Mouse (Mus musculus) heart, embryonic 13.5 days (tissue): ENCODE data around the gene Uhrf1bp1l. TPM values are rescaled to one million over a fixed set of nuclear protein-coding genes. Genes with fewer than 3 reads are reported as not detected.
"Not testable (repeated sequence)": the region's sequence is repeated elsewhere in the genome, so short reads cannot be mapped to it uniquely, and the experiment has no call there.

Experiments
- ATAC-seq: fragments of 200-750 bp; cut with Nextera tagmentation; 2 replicates; pipeline ENCODE4 v1.8.0; 2017; ENCODE audit warnings: moderate TSS enrichment; ENCODE audit not compliant: insufficient number of reproducible peaks, low FRiP score, low TSS enrichment; ENCODE audit errors: extremely low read depth
- H3K27ac ChIP-seq: fragments of 300-500 bp; sonication (generic); replicated peaks from 2 replicates; pipeline ENCODE4 v1.5.1; 2015; ENCODE audit warnings: moderate library complexity, mild to moderate bottlenecking, inconsistent platforms
- H3K27me3 ChIP-seq: fragments of 300-500 bp; sonication (generic); replicated peaks from 2 replicates; pipeline ENCODE4 v1.6.1; 2015; ENCODE audit warnings: mild to moderate bottlenecking, inconsistent platforms
- H3K36me3 ChIP-seq: fragments of 300-500 bp; sonication (generic); 2 replicates; pipeline ENCODE4 v1.6.1; 2015; ENCODE audit warnings: mild to moderate bottlenecking, inconsistent platforms
- H3K4me1 ChIP-seq: fragments of 300-500 bp; sonication (generic); 2 replicates; pipeline ENCODE4 v1.6.1; 2015; ENCODE audit warnings: inconsistent platforms
- H3K4me2 ChIP-seq: fragments of 300-500 bp; sonication (generic); 2 replicates; pipeline ENCODE4 v1.6.1; 2015; ENCODE audit warnings: inconsistent platforms, mild to moderate bottlenecking, moderate library complexity
- H3K4me3 ChIP-seq: fragments of 300-500 bp; sonication (generic); 2 replicates; pipeline ENCODE4 v1.5.1; 2015; ENCODE audit warnings: moderate library complexity, mild to moderate bottlenecking, inconsistent platforms
- H3K9ac ChIP-seq: fragments of 300-500 bp; sonication (generic); 2 replicates; pipeline ENCODE4 v1.6.1; 2015; ENCODE audit warnings: inconsistent platforms, mild to moderate bottlenecking, moderate library complexity
- H3K9me3 ChIP-seq: fragments of 300-500 bp; sonication (generic); 2 replicates; pipeline ENCODE4 v1.6.1; 2016; ENCODE audit warnings: inconsistent platforms
- WGBS: fragments of 180-500 bp; shearing (Covaris S2); methylation state at CpG from one replicate; pipeline ENCODE4 v1.1.7; 2015; ENCODE audit warnings: mixed read lengths; 5-methylcytosine and 5-hydroxymethylcytosine counted together
- polyA plus RNA-seq: library from polyadenylated mRNA; unstranded; fragments of >200 nt; fragmentation: Nextera tagmentation; extraction: Ambion mirVana; gene quantifications from 2 replicates; pipeline ENCODE4 v1.2.1, GENCODE M21; 2015

Uhrf1bp1l gene
- polyA plus RNA-seq: 14.2 and 17.0 TPM in 2 replicates

DNA sequence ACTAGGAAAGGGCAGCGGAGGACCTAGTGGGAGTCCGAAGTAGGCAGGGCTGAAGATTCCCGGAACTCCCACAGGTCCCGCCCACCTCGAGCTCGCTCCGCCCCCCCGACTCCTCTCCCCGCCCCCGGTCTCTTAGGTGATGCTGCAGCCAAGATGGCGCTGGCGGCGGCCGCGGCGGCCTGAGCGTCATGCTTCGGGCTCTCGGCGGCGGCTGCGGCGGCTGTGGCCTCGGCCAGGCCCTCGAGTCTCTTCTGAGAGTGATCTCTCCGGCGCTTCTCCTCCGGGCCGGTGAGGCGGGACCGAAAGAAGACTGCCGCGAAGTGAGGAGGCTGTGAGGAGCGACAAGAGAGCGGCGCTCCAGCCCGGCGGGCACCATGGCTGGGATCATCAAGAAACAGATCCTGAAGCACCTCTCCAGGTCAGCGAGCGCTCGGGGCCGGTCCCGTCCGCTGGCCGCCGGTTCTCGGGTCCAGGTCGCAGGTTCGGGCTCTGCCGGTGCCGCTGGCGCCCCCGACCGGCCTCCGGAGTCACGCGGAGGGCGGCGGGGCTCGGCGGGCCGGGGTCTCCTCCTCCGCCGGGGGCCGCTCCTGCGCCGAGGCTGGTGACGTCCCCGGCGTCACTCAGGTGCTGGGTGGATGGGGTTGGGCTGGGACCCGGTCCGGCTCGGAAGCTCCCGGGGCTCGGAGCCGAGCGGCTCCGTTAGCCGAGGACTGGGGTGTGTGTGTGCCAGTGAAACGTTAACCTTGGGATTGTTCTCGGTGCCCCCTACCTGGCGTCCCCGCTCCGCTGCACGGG, at the start of gene Uhrf1bp1l:
TSS of gene Uhrf1bp1l (plus strand) at position 121 of the 795 bp plus-strand sequence.
- WGBS: under 1% methylated on average over 69 of the region's 85 CpGs
- Histone ChIP-seq H3K4me1 (peaks cover 23% of the 10 kb centered on the region), H3K4me3 (peak within 1 kb of the TSS; percentile 73), H3K27ac (peak within 1 kb of the TSS; percentile 95), H3K9ac (peak within 1 kb of the TSS; percentile 92), H3K4me2 (peak within 1 kb of the TSS; percentile 74), H3K27me3 (no peaks in the 10 kb centered on the region), H3K36me3 (no peaks in the 10 kb centered on the region), H3K9me3 (no peaks in the 10 kb centered on the region)
- ATAC-seq: peak; percentile 88

DNA sequence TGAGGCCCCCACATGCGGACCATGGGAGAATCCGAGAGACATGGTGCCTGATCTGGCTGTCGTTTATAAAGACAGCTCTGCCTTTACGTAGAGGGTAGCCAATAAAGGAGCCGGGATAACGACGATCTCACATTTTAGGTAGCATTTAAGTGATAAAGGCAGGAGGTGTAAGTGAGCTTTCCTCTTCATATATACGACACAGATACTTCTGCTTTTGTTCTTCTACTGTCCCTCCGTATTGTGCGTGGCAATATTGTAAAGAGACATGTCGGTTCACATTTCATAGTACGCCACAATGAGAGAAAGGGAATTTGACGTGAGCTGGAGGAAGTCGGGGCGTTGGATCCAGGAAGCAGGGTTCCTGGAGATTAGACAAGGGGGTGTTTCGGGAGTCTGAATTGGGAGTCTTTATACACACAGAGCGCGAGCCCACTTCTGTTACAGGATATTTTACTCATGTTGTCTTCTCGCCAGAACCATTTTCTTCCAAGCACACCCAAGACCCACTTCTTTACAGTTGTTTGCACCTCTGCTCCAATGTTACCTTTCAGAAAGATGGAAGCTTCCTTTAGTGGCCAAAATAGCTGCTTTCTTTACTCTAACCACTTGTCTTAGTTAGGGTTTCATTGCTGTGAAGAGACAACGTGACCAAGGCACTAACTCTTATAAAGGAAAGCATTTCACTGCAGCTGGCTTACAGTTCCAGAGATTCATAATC, 49.4 kb upstream of the Uhrf1bp1l start:
- 63% methylated on average over 20 of the region's 20 CpGs for WGBS
- peak overlapping the region; percentile 41 for H3K4me2 ChIP-seq
- no peak overlapping the region for H3K9ac ChIP-seq

DNA sequence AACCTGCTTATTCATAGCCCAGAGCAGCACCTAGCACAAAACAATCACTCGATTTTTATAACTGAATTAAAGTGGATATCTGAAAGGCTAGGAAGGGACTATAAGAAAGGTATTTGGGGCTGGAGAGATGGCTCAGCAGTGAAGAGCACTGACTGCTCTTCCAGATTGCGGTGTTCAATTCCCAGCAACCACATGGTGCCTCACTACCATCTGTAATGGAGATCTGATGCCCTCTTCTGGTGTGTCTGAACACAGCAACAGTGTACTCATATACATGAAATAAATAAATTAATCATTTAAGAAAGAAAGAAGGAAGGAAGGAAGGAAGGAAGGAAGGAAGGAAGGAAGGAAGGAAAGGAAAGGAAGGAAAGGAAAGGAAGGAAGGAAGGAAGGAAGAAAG, 48.5 kb upstream of the Uhrf1bp1l start:
- not testable (repeated sequence) for H3K27me3 ChIP-seq, H3K4me3 ChIP-seq, H3K4me1 ChIP-seq, ATAC-seq, H3K9ac ChIP-seq, H3K4me2 ChIP-seq, H3K36me3 ChIP-seq, H3K27ac ChIP-seq, H3K9me3 ChIP-seq
- 69% methylated on average over 2 of the region's 2 CpGs for WGBS

More for the DNA sequence above, 49.4 kb upstream of the Uhrf1bp1l start:
- Histone ChIP-seq H3K27me3 (no peaks in the 10 kb centered on the region), H3K27ac (no peak overlapping the region), H3K9me3 (no peaks in the 10 kb centered on the region), H3K36me3 (no peaks in the 10 kb centered on the region), H3K4me1 (no peaks in the 10 kb centered on the region), H3K4me3 (no peak overlapping the region)
- no peak for ATAC-seq

DNA sequence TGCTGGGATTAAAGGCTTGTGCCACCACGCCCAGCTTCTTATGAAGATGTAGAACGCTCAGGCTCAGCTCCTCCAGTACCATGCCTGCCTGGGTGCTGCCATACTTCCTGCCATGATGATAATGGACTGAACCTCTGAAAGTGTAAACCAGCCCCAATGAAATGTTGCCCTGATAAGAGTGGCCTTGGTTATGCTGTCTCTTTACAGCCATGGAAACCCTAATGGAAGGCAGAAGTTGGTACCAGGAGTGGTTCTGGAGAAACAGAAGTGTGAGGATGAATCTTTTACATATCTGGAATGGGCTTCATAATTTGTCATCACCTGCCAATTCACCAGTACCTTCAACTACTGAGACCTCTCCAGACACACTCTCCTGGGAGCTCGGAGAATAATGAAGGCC, 46.8 kb upstream of the Uhrf1bp1l start:
- Histone ChIP-seq H3K4me1 (no peaks in the 10 kb centered on the region), H3K27me3 (no peaks in the 10 kb centered on the region), H3K27ac (no peak overlapping the region), H3K9ac (no peak overlapping the region), H3K4me2 (no peak overlapping the region), H3K9me3 (no peaks in the 10 kb centered on the region), H3K36me3 (no peaks in the 10 kb centered on the region), H3K4me3 (no peak overlapping the region)
- 80% methylated on average over 3 of the region's 3 CpGs for WGBS
- no peak for ATAC-seq

DNA sequence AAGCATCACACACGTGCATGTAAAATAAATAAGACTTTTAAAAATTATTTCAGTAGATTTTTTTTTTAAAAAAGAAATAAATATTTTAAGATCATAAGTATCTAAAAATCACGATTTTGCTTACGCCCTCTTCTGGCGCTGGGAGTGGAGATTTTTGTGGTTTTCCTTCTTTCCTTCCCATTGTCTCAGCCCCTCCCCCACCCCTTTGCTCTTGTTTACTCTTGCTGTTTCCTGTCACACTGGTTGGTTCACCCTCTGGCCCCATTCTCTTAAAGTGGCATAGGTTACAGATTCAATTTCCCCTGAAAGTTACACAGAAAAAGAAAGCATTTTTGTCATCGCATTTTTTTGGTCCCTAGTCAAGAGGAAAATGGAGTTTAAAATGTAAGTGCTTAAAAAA, 41.7 kb upstream of the Uhrf1bp1l start:
- ATAC-seq: no peak
- H3K27ac ChIP-seq: no peak overlapping the region
- no peak overlapping the region for H3K4me3 ChIP-seq
- no peak overlapping the region for H3K9ac ChIP-seq
- no peak overlapping the region for H3K4me2 ChIP-seq
- WGBS: 47% methylated on average over 5 of the region's 5 CpGs
- H3K9me3 ChIP-seq: no peaks in the 10 kb centered on the region
- H3K27me3 ChIP-seq: no peaks in the 10 kb centered on the region
- H3K4me1 ChIP-seq: no peaks in the 10 kb centered on the region
- H3K36me3 ChIP-seq: no peaks in the 10 kb centered on the region

DNA sequence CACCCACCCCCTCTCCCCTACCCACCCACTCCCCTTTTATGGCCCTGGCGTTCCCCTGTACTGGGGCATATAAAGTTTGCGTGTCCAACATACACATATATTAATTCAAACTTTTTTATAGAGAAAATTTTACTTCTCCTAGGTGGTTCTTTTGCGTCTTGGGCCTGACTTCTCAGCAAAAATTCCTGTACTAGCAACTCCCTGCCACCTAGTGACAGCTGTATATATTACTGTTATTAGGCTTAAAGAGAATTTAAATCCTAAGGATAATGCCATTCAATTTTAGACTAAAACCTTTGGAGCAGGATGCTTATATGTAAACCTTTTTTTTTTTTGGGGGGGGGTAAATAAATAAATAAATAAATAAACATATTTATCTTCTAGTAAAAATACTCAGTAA, 37.4 kb upstream of the Uhrf1bp1l start:
- Histone ChIP-seq H3K9ac (no peak overlapping the region), H3K27ac (no peak overlapping the region), H3K27me3 (no peaks in the 10 kb centered on the region), H3K4me3 (no peak overlapping the region), H3K4me2 (no peak overlapping the region), H3K9me3 (peaks cover 5% of the 10 kb centered on the region; the same call in 1 of the 2 replicates), H3K4me1 (no peaks in the 10 kb centered on the region), H3K36me3 (peaks cover 18% of the 10 kb centered on the region)
- ATAC-seq: no peak
- WGBS: 77% methylated on average over 3 of the region's 3 CpGs

DNA sequence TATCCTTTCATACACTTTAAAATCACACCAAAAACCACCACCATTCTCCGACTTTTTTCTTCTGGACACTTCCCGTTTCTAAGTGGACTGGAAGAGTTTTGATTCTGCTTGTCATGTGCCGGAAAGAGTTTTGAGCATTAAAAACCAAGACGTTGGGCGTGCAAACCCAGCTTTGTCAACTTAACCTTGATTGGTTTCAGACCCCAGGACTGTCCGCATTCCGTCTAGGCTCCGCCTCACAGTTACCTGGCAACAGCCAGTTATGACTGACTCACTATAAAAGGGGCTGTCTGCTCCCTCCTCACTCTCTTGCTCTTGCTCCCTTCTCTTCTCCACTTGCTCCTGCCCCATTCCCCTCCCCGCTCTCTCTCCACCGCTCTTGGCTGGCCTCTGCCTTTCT, 36.1 kb upstream of the Uhrf1bp1l start:
- no peak overlapping the region for H3K9ac ChIP-seq
- peaks cover 5% of the 10 kb centered on the region; the same call in 1 of the 2 replicates for H3K9me3 ChIP-seq
- H3K4me1 ChIP-seq: no peaks in the 10 kb centered on the region
- peak overlapping the region; percentile 35 for H3K4me3 ChIP-seq
- WGBS: 31% methylated on average over 10 of the region's 10 CpGs
- peaks cover 31% of the 10 kb centered on the region for H3K36me3 ChIP-seq
- no peak for ATAC-seq
- peak overlapping the region; percentile 61 for H3K4me2 ChIP-seq
- no peaks in the 10 kb centered on the region for H3K27me3 ChIP-seq
- no peak overlapping the region for H3K27ac ChIP-seq

DNA sequence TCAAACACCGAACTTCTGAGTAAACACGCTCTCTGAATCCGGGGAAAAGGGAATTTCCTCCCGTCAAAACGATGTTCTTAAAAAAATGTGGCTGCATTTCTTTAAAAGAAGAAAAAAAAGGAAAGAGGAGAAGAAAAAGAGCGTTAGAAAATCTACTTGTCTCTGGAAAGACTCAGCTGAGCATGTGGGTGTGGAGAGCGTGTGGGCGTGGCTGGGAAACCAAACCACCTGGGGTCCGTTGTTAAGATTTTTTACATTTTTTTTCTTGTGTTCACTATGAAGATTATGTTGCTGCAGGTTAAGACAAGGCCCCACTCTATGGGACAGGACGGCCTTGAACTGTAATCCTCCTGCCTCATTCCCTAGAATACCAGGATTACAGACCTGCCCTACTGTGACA, 29.9 kb upstream of the Uhrf1bp1l start:
- H3K9me3 ChIP-seq: peaks cover 5% of the 10 kb centered on the region; the same call in 1 of the 2 replicates
- peaks cover 71% of the 10 kb centered on the region for H3K36me3 ChIP-seq
- ATAC-seq: no peak
- 85% methylated on average over 10 of the region's 10 CpGs for WGBS
- no peak overlapping the region for H3K4me2 ChIP-seq
- H3K27me3 ChIP-seq: no peaks in the 10 kb centered on the region
- H3K27ac ChIP-seq: no peak overlapping the region
- no peaks in the 10 kb centered on the region for H3K4me1 ChIP-seq
- H3K9ac ChIP-seq: no peak overlapping the region
- no peak overlapping the region for H3K4me3 ChIP-seq

DNA sequence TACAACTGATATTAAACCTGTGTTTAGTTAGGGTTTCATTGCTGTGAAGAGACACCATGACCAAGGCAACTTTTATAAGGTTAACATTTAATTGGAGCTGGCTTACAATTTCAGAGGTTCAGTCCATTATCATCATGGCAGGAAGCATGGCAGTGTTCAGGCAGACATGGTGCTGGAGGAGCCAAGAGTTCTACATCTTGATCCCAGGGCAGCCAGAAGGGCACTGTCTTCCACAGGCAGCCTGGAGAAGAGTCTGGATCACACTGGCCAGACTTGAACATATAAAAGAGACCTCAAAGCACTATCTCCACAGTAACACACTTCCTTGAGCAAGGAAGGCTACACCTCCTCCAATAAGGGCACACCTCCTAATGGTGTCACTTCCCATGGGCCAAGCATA, 24.5 kb upstream of the Uhrf1bp1l start:
- H3K9me3 ChIP-seq: no peaks in the 10 kb centered on the region
- H3K4me1 ChIP-seq: no peaks in the 10 kb centered on the region
- no peak overlapping the region for H3K4me2 ChIP-seq
- H3K36me3 ChIP-seq: peaks cover 62% of the 10 kb centered on the region
- H3K27me3 ChIP-seq: no peaks in the 10 kb centered on the region
- H3K4me3 ChIP-seq: no peak overlapping the region
- H3K27ac ChIP-seq: no peak overlapping the region
- ATAC-seq: no peak
- no peak overlapping the region for H3K9ac ChIP-seq

DNA sequence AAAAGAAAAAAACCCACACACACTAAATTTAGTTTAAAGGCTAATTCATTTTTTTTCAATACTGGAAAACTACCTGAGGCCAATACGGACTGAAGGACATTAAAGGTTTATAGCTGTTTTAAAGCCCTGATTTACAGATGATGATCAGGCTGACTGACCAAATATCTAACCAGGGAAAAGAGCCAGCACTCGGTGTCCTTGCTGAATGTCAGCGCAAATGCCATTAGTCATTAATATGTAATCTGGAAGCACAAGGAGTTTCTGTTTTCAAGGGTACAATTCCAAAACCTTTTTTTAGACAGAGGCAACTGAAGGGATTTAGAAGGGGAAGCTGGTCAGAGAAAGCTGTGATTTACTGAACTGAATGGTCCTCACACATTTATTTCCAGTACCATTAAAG, 24.0 kb upstream of the Uhrf1bp1l start:
- no peak overlapping the region; the same call in 1 of the 2 replicates for H3K27ac ChIP-seq
- H3K4me2 ChIP-seq: no peak overlapping the region
- H3K4me1 ChIP-seq: no peaks in the 10 kb centered on the region
- H3K4me3 ChIP-seq: no peak overlapping the region
- ATAC-seq: no peak
- no peaks in the 10 kb centered on the region for H3K9me3 ChIP-seq
- WGBS: 75% methylated on average over 3 of the region's 3 CpGs
- H3K36me3 ChIP-seq: peaks cover 62% of the 10 kb centered on the region
- H3K9ac ChIP-seq: no peak overlapping the region
- H3K27me3 ChIP-seq: no peaks in the 10 kb centered on the region

DNA sequence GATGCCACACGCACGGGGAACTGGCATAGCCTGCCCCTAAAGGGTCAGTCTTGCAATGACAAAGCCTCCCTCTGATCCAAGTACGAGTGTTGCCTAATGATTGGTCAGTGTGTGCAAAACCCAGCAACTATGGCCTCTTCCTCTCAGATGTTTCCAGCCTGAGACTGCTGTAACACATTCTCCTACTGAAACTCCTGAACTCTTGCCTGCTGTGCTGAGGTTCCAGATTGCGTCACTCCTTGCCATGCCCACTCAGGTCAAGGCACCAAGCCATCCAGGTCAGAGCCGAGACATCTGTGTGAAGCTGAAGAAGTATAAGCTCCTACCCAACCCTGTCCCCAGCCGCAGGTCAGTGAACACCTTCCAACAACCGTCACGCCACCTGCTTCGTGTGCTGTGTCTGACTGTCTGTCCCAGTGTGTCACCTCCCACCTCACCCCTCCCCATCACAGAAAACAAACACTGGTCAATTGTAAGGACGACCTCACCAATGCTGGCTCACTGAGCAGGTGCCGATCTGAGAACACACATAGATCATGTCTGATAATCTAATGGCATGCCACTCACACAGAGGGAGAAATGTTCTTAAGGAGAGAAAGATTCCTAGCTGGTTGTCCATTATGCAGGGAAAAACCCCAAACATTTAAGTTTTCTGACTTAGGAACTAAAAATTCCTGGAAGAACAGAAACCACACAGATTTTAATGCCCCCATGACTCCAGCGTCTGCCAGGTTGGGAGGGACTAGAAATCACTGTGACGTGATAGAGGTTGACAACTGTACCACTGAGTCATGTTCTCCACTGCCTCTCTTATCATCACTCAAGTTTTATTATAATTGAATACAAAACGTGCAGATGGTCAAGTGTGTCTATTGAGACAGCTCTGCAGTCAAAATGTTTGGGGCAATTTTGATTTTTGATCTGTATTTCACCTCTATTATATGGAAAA, 22.3 kb upstream of the Uhrf1bp1l start:
- Histone ChIP-seq H3K4me1 (no peaks in the 10 kb centered on the region), H3K27me3 (no peaks in the 10 kb centered on the region), H3K36me3 (peaks cover 65% of the 10 kb centered on the region), H3K27ac (no peak overlapping the region), H3K4me2 (no peak overlapping the region), H3K9ac (no peak overlapping the region), H3K4me3 (no peak overlapping the region), H3K9me3 (no peaks in the 10 kb centered on the region)
- no peak for ATAC-seq
- 83% methylated on average over 14 of the region's 14 CpGs for WGBS
